Mouse (Mus musculus) kidney, embryonic 16.5 days (tissue): ENCODE measurements at regions not wholly inside any gene's neighbourhood (a gene's known extent, or its start where the extent isn't known, plus 50 kb on each side); places are given as distances from the start of the nearest gene placed in this dataset.

Experiments used
- ATAC-seq: fragments of 200-750 bp; cut with Nextera tagmentation; 2 replicates; pipeline ENCODE4 v1.8.0; 2017; ENCODE audit warnings: moderate TSS enrichment; ENCODE audit not compliant: low FRiP score, low TSS enrichment
- H3K27ac ChIP-seq: fragments of 300-500 bp; sonication (generic); 2 replicates; pipeline ENCODE4 v1.5.1; 2014; ENCODE audit warnings: low read length
- H3K27me3 ChIP-seq: fragments of 300-500 bp; sonication (generic); 2 replicates; pipeline ENCODE4 v1.6.1; 2014; ENCODE audit warnings: low read length, control low read depth, mixed read lengths; ENCODE audit not compliant: insufficient read depth
- H3K36me3 ChIP-seq: fragments of 300-500 bp; sonication (generic); 2 replicates; pipeline ENCODE4 v1.6.1; 2014; ENCODE audit warnings: low read length, control low read depth, mixed read lengths; ENCODE audit not compliant: insufficient read depth
- H3K4me1 ChIP-seq: fragments of 300-500 bp; sonication (generic); 2 replicates; pipeline ENCODE4 v1.6.1; 2014; ENCODE audit warnings: low read length, control low read depth, mixed read lengths; ENCODE audit not compliant: insufficient read depth
- H3K4me2 ChIP-seq: fragments of 300-500 bp; sonication (generic); replicated peaks from 2 replicates; pipeline ENCODE4 v1.6.1; 2014; ENCODE audit warnings: low read depth, low read length
- H3K4me3 ChIP-seq: fragments of 300-500 bp; sonication (generic); 2 replicates; pipeline ENCODE4 v1.5.1; 2014; ENCODE audit warnings: mild to moderate bottlenecking, low read length
- H3K9ac ChIP-seq: fragments of 300-500 bp; sonication (generic); replicated peaks from 2 replicates; pipeline ENCODE4 v1.6.1; 2014; ENCODE audit warnings: low read length
- H3K9me3 ChIP-seq: fragments of 300-500 bp; sonication (generic); 2 replicates; pipeline ENCODE4 v1.6.1; 2016; ENCODE audit warnings: low read length, control low read depth
- WGBS: fragments of 180-500 bp; shearing (Covaris S2); extraction: QIAGEN DNeasy Blood & Tissue Kit; methylation state at CpG from one replicate; pipeline ENCODE4 v1.1.7; 2014; 5-methylcytosine and 5-hydroxymethylcytosine counted together

DNA sequence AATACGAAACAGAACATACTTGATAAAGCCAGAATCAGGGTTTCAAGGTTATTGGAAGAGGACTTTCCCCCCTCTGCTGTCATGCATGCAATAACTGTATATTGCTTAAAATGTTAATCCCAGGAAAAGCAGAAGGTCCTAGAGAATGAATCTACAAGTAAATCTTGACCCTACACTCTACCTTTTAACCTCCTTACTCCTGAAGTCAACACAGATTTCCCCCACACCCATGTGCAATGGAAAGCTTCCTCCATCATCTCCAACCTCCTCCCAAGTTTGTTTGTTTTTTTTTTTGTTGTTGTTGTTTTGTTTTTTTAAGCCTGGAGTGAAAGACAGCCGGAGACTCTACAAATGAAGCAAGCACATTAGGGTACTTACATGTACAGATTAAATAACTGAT lies 55.9 kb upstream of the Ifne start:
- no peak overlapping the region for H3K9ac ChIP-seq
- peaks cover 62% of the 10 kb centered on the region for H3K27me3 ChIP-seq
- no peak overlapping the region for H3K27ac ChIP-seq
- ATAC-seq = no peak
- H3K9me3 ChIP-seq = no peaks in the 10 kb centered on the region
- H3K36me3 ChIP-seq = no peaks in the 10 kb centered on the region
- H3K4me3 ChIP-seq = no peak overlapping the region
- WGBS = 76% methylated on average over 2 of the region's 2 CpGs
- H3K4me2 ChIP-seq = no peak overlapping the region
- H3K4me1 ChIP-seq = 0 out of 2 replicates have a peak, but pooled peaks cover 5% of the 10 kb centered on the region

DNA sequence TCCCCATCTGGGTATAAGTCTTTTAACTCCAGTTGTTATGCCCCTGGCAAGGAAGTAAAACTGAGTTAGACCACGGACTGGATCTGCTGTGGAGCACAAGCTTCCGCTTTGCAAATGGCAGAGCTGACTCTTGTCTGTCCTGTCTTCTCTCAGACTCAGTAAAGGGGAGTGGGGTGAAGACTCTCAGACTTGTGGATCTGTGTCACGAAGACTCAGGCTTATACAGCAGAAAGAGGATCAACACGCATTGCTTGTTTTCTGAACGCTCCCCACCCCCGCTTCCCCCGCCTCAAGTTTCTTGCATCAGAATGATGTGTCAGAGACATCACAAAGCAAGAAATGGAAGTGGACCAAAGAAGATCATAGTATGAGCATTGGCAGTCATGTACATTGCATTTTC lies 55.3 kb upstream of the Ifne start:
- no peaks in the 10 kb centered on the region for H3K9me3 ChIP-seq
- 0 out of 2 replicates have a peak, but pooled peaks cover 5% of the 10 kb centered on the region for H3K4me1 ChIP-seq
- no peak overlapping the region for H3K27ac ChIP-seq
- no peak overlapping the region for H3K4me3 ChIP-seq
- WGBS = 75% methylated on average over 7 of the region's 7 CpGs
- no peaks in the 10 kb centered on the region for H3K36me3 ChIP-seq
- H3K4me2 ChIP-seq = no peak overlapping the region
- peaks cover 62% of the 10 kb centered on the region for H3K27me3 ChIP-seq
- no peak overlapping the region for H3K9ac ChIP-seq
- ATAC-seq = no peak

DNA sequence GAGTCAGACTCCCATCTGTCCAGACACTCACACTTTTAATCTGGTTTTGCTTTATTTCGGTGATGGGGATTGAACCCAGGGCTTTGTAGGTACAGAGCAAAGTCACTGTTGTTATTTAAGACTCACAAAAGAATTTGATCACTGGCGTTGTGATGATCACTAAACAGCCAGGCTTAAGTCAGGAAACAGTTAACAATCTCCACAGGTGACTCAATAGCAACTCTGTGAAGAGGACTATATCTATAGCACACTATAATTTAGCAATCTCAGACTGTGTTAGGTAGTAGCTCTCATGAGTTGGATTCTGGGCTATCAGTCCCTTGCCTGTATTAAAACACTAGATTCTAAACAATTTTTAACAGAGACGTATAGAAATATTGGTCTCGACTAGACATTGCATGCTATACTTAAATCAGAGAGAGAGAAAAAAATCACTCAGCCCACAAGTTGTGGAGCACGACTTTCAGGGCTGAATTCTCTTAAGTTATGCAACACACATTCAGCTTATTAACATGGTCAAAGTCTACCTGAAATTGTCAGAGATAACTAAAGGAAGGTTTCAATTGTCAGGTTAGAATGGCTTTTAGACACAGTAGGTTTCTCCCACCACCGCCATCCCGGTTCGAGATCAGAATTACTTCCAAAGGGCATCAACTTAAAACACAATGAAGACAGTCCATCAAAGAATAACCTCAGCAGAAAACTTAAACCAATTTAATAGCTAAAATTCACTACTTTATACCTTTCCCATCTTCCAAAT lies 54.4 kb upstream of the Ifne start:
- H3K27me3 ChIP-seq = peaks cover 54% of the 10 kb centered on the region
- H3K36me3 ChIP-seq = no peaks in the 10 kb centered on the region
- no peaks in the 10 kb centered on the region for H3K9me3 ChIP-seq
- H3K4me1 ChIP-seq = 0 out of 2 replicates have a peak, but pooled peaks cover 5% of the 10 kb centered on the region
- WGBS = 81% methylated on average over 8 of the region's 8 CpGs
- H3K4me2 ChIP-seq = no peak overlapping the region
- H3K27ac ChIP-seq = no peak overlapping the region
- no peak overlapping the region for H3K9ac ChIP-seq
- H3K4me3 ChIP-seq = no peak overlapping the region
- no peak for ATAC-seq

DNA sequence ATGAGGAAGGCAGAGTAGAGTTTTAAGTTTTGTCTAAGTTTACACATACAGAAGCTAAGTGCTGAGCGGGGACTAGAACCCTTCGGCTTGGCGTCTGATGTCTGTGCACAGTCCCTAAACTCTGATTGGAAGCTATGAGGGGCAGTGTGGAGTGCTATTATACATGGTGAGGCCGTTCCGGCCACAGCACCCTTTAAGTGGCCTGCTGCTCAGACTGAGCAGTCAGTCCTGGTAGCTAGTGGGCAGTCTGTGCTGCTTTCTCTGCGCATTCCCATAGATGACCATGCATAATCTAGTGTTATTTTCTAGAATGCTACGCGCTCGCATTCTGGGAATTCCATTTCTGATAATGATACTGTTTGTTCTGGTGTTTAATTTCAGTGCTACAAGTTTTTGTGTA lies 51.2 kb upstream of the Ifne start:
- Histone ChIP-seq H3K4me1 (no peaks in the 10 kb centered on the region), H3K4me3 (no peak overlapping the region), H3K36me3 (no peaks in the 10 kb centered on the region), H3K27ac (no peak overlapping the region), H3K9ac (no peak overlapping the region), H3K4me2 (no peak overlapping the region), H3K27me3 (peaks cover 29% of the 10 kb centered on the region), H3K9me3 (no peaks in the 10 kb centered on the region)
- WGBS = 85% methylated on average over 9 of the region's 9 CpGs
- ATAC-seq = no peak
